Mouse (Mus musculus) intestine, embryonic 15.5 days (tissue): Measurements from ENCODE around the gene Tmem115. TPM values are rescaled to one million over a fixed set of nuclear protein-coding genes. Genes with fewer than 3 reads are reported as not detected.

Experiments used
- ATAC-seq: fragments of 200-750 bp; cut with Nextera tagmentation; 2 replicates; pipeline ENCODE4 v1.8.0; 2017; ENCODE audit warnings: moderate TSS enrichment, moderate library complexity
- H3K27ac ChIP-seq: fragments of 300-500 bp; sonication (generic); 2 replicates; pipeline ENCODE4 v1.5.1; 2015; ENCODE audit warnings: mild to moderate bottlenecking, inconsistent platforms
- H3K27me3 ChIP-seq: fragments of 300-500 bp; sonication (generic); replicated peaks from 2 replicates; pipeline ENCODE4 v1.6.1; 2015; ENCODE audit warnings: inconsistent platforms
- H3K36me3 ChIP-seq: fragments of 300-500 bp; sonication (generic); 2 replicates; pipeline ENCODE4 v1.6.1; 2015; ENCODE audit warnings: inconsistent platforms
- H3K4me1 ChIP-seq: fragments of 300-500 bp; sonication (generic); replicated peaks from 2 replicates; pipeline ENCODE4 v1.6.1; 2015; ENCODE audit warnings: inconsistent platforms
- H3K4me2 ChIP-seq: fragments of 300-500 bp; sonication (generic); replicated peaks from 2 replicates; pipeline ENCODE4 v1.6.1; 2015; ENCODE audit warnings: mild to moderate bottlenecking, inconsistent platforms
- H3K4me3 ChIP-seq: fragments of 300-500 bp; sonication (generic); replicated peaks from 2 replicates; pipeline ENCODE4 v1.5.1; 2015; ENCODE audit warnings: inconsistent platforms
- H3K9ac ChIP-seq: fragments of 300-500 bp; sonication (generic); 2 replicates; pipeline ENCODE4 v1.6.1; 2015; ENCODE audit warnings: inconsistent platforms
- H3K9me3 ChIP-seq: fragments of 300-500 bp; sonication (generic); 2 replicates; pipeline ENCODE4 v1.6.1; 2016; ENCODE audit warnings: inconsistent platforms
- WGBS: fragments of 180-500 bp; shearing (Covaris S2); methylation state at CpG from one replicate; pipeline ENCODE4 v1.1.7; 2015; 5-methylcytosine and 5-hydroxymethylcytosine counted together
- polyA plus RNA-seq: library from polyadenylated mRNA; unstranded; fragments of >200 nt; fragmentation: Nextera tagmentation; extraction: Ambion mirVana; gene quantifications from 2 replicates; pipeline ENCODE4 v1.2.1, GENCODE M21; 2015

Tmem115 gene
- polyA plus RNA-seq, 1 experiment from 2014 or later, result 42.2 TPM

GRCm38 (mm10) chr9:107534408-107535202 is 860 bp downstream of the Tmem115 start:
- Histone ChIP-seq H3K4me1 (peaks cover 21% of the 10 kb centered on the region), H3K27me3 (no peaks in the 10 kb centered on the region), H3K27ac (peak overlapping the region; percentile 79), H3K4me2 (peak overlapping the region; percentile 92), H3K9ac (peak overlapping the region; percentile 79), H3K9me3 (no peaks in the 10 kb centered on the region), H3K4me3 (peak overlapping the region; percentile 76), H3K36me3 (peaks cover 10% of the 10 kb centered on the region; the same call in 1 of the 2 replicates)
- under 1% methylated on average over 40 of the region's 40 CpGs for WGBS
- ATAC-seq, result peak; percentile 3

GRCm38 (mm10) chr9:107538231-107538630 is 4.5 kb downstream of the Tmem115 start:
- Histone ChIP-seq H3K27ac (no peak overlapping the region), H3K36me3 (peaks cover 14% of the 10 kb centered on the region; the same call in 1 of the 2 replicates), H3K9ac (no peak overlapping the region), H3K4me2 (no peak overlapping the region), H3K4me3 (no peak overlapping the region), H3K9me3 (no peaks in the 10 kb centered on the region), H3K4me1 (peaks cover 37% of the 10 kb centered on the region), H3K27me3 (no peaks in the 10 kb centered on the region)
- ATAC-seq, result no peak
- 93% methylated on average over 7 of the region's 7 CpGs for WGBS

- 89% methylated on average over 3 of the region's 3 CpGs for WGBS
- H3K36me3 ChIP-seq, result peaks cover 14% of the 10 kb centered on the region; the same call in 1 of the 2 replicates
- H3K4me2 ChIP-seq, result no peak overlapping the region
- no peak for ATAC-seq
- H3K4me3 ChIP-seq, result no peak overlapping the region
- no peak overlapping the region for H3K9ac ChIP-seq
- H3K9me3 ChIP-seq, result no peaks in the 10 kb centered on the region
- H3K27ac ChIP-seq, result no peak overlapping the region
- H3K4me1 ChIP-seq, result peaks cover 37% of the 10 kb centered on the region
- no peaks in the 10 kb centered on the region for H3K27me3 ChIP-seq
These were observed 5.0 kb downstream of the Tmem115 start for GRCm38 (mm10) chr9:107538711-107539110.

- no peak for ATAC-seq
- Histone ChIP-seq H3K4me2 (no peak overlapping the region), H3K9ac (no peak overlapping the region), H3K27ac (no peak overlapping the region), H3K36me3 (peaks cover 18% of the 10 kb centered on the region; the same call in 1 of the 2 replicates), H3K4me3 (no peak overlapping the region), H3K27me3 (no peaks in the 10 kb centered on the region), H3K9me3 (no peaks in the 10 kb centered on the region), H3K4me1 (peaks cover 37% of the 10 kb centered on the region)
- WGBS, result 93% methylated on average over 8 of the region's 8 CpGs
These were observed 6.2 kb downstream of the Tmem115 start for GRCm38 (mm10) chr9:107539940-107540339.

- no peaks in the 10 kb centered on the region for H3K9me3 ChIP-seq
- no peak overlapping the region for H3K4me3 ChIP-seq
- peaks cover 37% of the 10 kb centered on the region for H3K4me1 ChIP-seq
- WGBS, result 73% methylated on average over 4 of the region's 4 CpGs
- H3K9ac ChIP-seq, result no peak overlapping the region
- H3K36me3 ChIP-seq, result peaks cover 18% of the 10 kb centered on the region; the same call in 1 of the 2 replicates
- no peak for ATAC-seq
- no peaks in the 10 kb centered on the region for H3K27me3 ChIP-seq
- peak overlapping the region; percentile 83; the same call in 1 of the 2 replicates for H3K4me2 ChIP-seq
- H3K27ac ChIP-seq, result no peak overlapping the region
These were observed 6.7 kb downstream of the Tmem115 start for GRCm38 (mm10) chr9:107540420-107540819.

GRCm38 (mm10) chr9:107541005-107541404 is 7.3 kb downstream of the Tmem115 start:
- no peak for ATAC-seq
- no peak overlapping the region for H3K9ac ChIP-seq
- peaks cover 31% of the 10 kb centered on the region for H3K4me1 ChIP-seq
- peaks cover 18% of the 10 kb centered on the region; the same call in 1 of the 2 replicates for H3K36me3 ChIP-seq
- H3K4me3 ChIP-seq, result peak overlapping the region; percentile 59; the same call in 1 of the 2 replicates
- no peaks in the 10 kb centered on the region for H3K9me3 ChIP-seq
- H3K27me3 ChIP-seq, result no peaks in the 10 kb centered on the region
- peak overlapping the region; percentile 83 for H3K4me2 ChIP-seq
- WGBS, result 30% methylated on average over 10 of the region's 10 CpGs
- H3K27ac ChIP-seq, result peak overlapping the region; percentile 13; the same call in 1 of the 2 replicates

- Histone ChIP-seq H3K4me1 (peaks cover 29% of the 10 kb centered on the region), H3K9ac (peak within 1 kb of the TSS; percentile 61), H3K36me3 (peaks cover 18% of the 10 kb centered on the region; the same call in 1 of the 2 replicates), H3K27me3 (no peaks in the 10 kb centered on the region), H3K4me2 (peak within 1 kb of the TSS; percentile 83), H3K9me3 (no peaks in the 10 kb centered on the region), H3K4me3 (peak within 1 kb of the TSS; percentile 59), H3K27ac (peak within 1 kb of the TSS; percentile 48; the same call in 1 of the 2 replicates)
- WGBS, result under 1% methylated on average over 46 of the region's 46 CpGs
- peak; percentile 93 for ATAC-seq
These were observed 8.0 kb downstream of the Tmem115 start, which contains the start of the genes Cyb561d2 and Nprl2 for GRCm38 (mm10) chr9:107541474-107542351. Cyb561d2 (minus strand) TSS chr9:107542193. Nprl2 (plus strand) TSS chr9:107542226.

- WGBS, result under 1% methylated on average over 11 of the region's 11 CpGs
- peaks cover 28% of the 10 kb centered on the region for H3K4me1 ChIP-seq
- peak overlapping the region; percentile 83 for H3K4me2 ChIP-seq
- 0 out of 2 replicates have a peak overlapping the region, but pooled peaks have one; percentile 48 for H3K27ac ChIP-seq
- H3K4me3 ChIP-seq, result peak overlapping the region; percentile 59
- peaks cover 18% of the 10 kb centered on the region; the same call in 1 of the 2 replicates for H3K36me3 ChIP-seq
- H3K9me3 ChIP-seq, result no peaks in the 10 kb centered on the region
- no peaks in the 10 kb centered on the region for H3K27me3 ChIP-seq
- ATAC-seq, result peak; percentile 27
- peak overlapping the region; percentile 61 for H3K9ac ChIP-seq
These were observed 8.6 kb downstream of the Tmem115 start for GRCm38 (mm10) chr9:107542352-107542686.

- H3K4me1 ChIP-seq, result peaks cover 28% of the 10 kb centered on the region
- no peaks in the 10 kb centered on the region for H3K9me3 ChIP-seq
- peaks cover 16% of the 10 kb centered on the region; the same call in 1 of the 2 replicates for H3K36me3 ChIP-seq
- no peak overlapping the region for H3K27ac ChIP-seq
- H3K9ac ChIP-seq, result no peak overlapping the region
- 44% methylated on average over 8 of the region's 8 CpGs for WGBS
- H3K4me2 ChIP-seq, result peak overlapping the region; percentile 83
- H3K4me3 ChIP-seq, result peak overlapping the region; percentile 59
- no peak for ATAC-seq
- no peaks in the 10 kb centered on the region for H3K27me3 ChIP-seq
These were observed 9.0 kb downstream of the Tmem115 start for GRCm38 (mm10) chr9:107542721-107543120.

- H3K9me3 ChIP-seq, result no peaks in the 10 kb centered on the region
- H3K36me3 ChIP-seq, result peaks cover 11% of the 10 kb centered on the region; the same call in 1 of the 2 replicates
- peak overlapping the region; percentile 83; the same call in 1 of the 2 replicates for H3K4me2 ChIP-seq
- H3K9ac ChIP-seq, result no peak overlapping the region
- H3K27me3 ChIP-seq, result no peaks in the 10 kb centered on the region
- no peak overlapping the region for H3K4me3 ChIP-seq
- peaks cover 28% of the 10 kb centered on the region for H3K4me1 ChIP-seq
- ATAC-seq, result no peak
- no peak overlapping the region for H3K27ac ChIP-seq
- 80% methylated on average over 11 of the region's 11 CpGs for WGBS
These were observed 9.6 kb downstream of the Tmem115 start for GRCm38 (mm10) chr9:107543299-107543698.

- H3K27me3 ChIP-seq, result no peaks in the 10 kb centered on the region
- no peak overlapping the region for H3K4me3 ChIP-seq
- no peaks in the 10 kb centered on the region for H3K9me3 ChIP-seq
- no peak overlapping the region for H3K9ac ChIP-seq
- H3K27ac ChIP-seq, result no peak overlapping the region
- H3K36me3 ChIP-seq, result peaks cover 9% of the 10 kb centered on the region; the same call in 1 of the 2 replicates
- no peak overlapping the region for H3K4me2 ChIP-seq
- ATAC-seq, result no peak
- WGBS, result 94% methylated on average over 17 of the region's 17 CpGs
- H3K4me1 ChIP-seq, result peaks cover 28% of the 10 kb centered on the region
These were observed 10.5 kb downstream of the Tmem115 start for GRCm38 (mm10) chr9:107544196-107544700.
